Mouse (Mus musculus): ENCODE results near the gene Cntn4. TPM values are rescaled to one million over a fixed set of nuclear protein-coding genes. Genes with fewer than 3 reads are reported as not detected.

Gene Cntn4
- not detected for total RNA-seq (2021)

GRCm38 (mm10) chr6:105677149-105678031 lies at the start of gene Cntn4:
Cntn4 (plus strand) TSS chr6:105677660.
- no peak for DNase-seq

GRCm38 (mm10) chr6:105674276-105674675 lies 3.2 kb upstream of the Cntn4 start:
- no peak for DNase-seq

- no peak for DNase-seq
These were observed 2.4 kb upstream of the Cntn4 start for GRCm38 (mm10) chr6:105675099-105675498.

- DNase-seq, result no peak
These were observed 823 bp upstream of the Cntn4 start for GRCm38 (mm10) chr6:105676637-105677036.

GRCm38 (mm10) chr6:105678778-105679177 lies 1.3 kb downstream of the Cntn4 start:
- no peak for DNase-seq

GRCm38 (mm10) chr6:105681496-105681895 lies 4.0 kb downstream of the Cntn4 start:
- DNase-seq, result no peak

- no peak for DNase-seq
These were observed 5.8 kb downstream of the Cntn4 start for GRCm38 (mm10) chr6:105683251-105683650.

GRCm38 (mm10) chr6:105684123-105684522 lies 6.7 kb downstream of the Cntn4 start:
- DNase-seq, result no peak

- DNase-seq, result no peak
These were observed 10.7 kb downstream of the Cntn4 start for GRCm38 (mm10) chr6:105688195-105688594.

GRCm38 (mm10) chr6:105742026-105742425 lies 64.6 kb downstream of the Cntn4 start:
- DNase-seq, result no peak

- DNase-seq, result no peak
These were observed 103.2 kb downstream of the Cntn4 start for GRCm38 (mm10) chr6:105780616-105781015.

GRCm38 (mm10) chr6:105788462-105788861 lies 111.0 kb downstream of the Cntn4 start:
- no peak for DNase-seq

GRCm38 (mm10) chr6:105835099-105835498 lies 157.6 kb downstream of the Cntn4 start:
- no peak for DNase-seq

- no peak for DNase-seq
These were observed 169.8 kb downstream of the Cntn4 start for GRCm38 (mm10) chr6:105847296-105847695.

- no peak for DNase-seq
These were observed 215.4 kb downstream of the Cntn4 start for GRCm38 (mm10) chr6:105892838-105893237.

- no peak for DNase-seq
These were observed 261.0 kb downstream of the Cntn4 start for GRCm38 (mm10) chr6:105938485-105938884.

- no peak for DNase-seq
These were observed 261.8 kb downstream of the Cntn4 start for GRCm38 (mm10) chr6:105939303-105939702.

GRCm38 (mm10) chr6:105940591-105940990 lies 263.1 kb downstream of the Cntn4 start:
- DNase-seq, result no peak

GRCm38 (mm10) chr6:105991492-105991891 lies 314.0 kb downstream of the Cntn4 start:
- DNase-seq, result no peak

GRCm38 (mm10) chr6:106013018-106013417 lies 335.6 kb downstream of the Cntn4 start:
- no peak for DNase-seq

GRCm38 (mm10) chr6:106015126-106015525 lies 337.7 kb downstream of the Cntn4 start:
- DNase-seq, result no peak

- no peak for DNase-seq
These were observed 371.4 kb downstream of the Cntn4 start for GRCm38 (mm10) chr6:106048878-106049277.

- no peak for DNase-seq
These were observed 378.7 kb downstream of the Cntn4 start for GRCm38 (mm10) chr6:106056123-106056522.

- no peak for DNase-seq
These were observed 400.7 kb downstream of the Cntn4 start for GRCm38 (mm10) chr6:106078071-106078603.
